Mouse (Mus musculus): ENCODE data around the gene Gm45623. TPM values are rescaled to one million over a fixed set of nuclear protein-coding genes. Genes with fewer than 3 reads are reported as not detected.

The Gm45623 gene
- total RNA-seq (2021), result 1 to 10 TPM; 1.6 to 1.7 TPM
- long read RNA-seq, experiment 1, partial matches to known transcripts, result 0 of 1 reads
- long read RNA-seq, experiment 1, other reads (novel, unspliced or antisense), result 0 of 1 reads
- long read RNA-seq, experiment 2, result 0 reads

DNA sequence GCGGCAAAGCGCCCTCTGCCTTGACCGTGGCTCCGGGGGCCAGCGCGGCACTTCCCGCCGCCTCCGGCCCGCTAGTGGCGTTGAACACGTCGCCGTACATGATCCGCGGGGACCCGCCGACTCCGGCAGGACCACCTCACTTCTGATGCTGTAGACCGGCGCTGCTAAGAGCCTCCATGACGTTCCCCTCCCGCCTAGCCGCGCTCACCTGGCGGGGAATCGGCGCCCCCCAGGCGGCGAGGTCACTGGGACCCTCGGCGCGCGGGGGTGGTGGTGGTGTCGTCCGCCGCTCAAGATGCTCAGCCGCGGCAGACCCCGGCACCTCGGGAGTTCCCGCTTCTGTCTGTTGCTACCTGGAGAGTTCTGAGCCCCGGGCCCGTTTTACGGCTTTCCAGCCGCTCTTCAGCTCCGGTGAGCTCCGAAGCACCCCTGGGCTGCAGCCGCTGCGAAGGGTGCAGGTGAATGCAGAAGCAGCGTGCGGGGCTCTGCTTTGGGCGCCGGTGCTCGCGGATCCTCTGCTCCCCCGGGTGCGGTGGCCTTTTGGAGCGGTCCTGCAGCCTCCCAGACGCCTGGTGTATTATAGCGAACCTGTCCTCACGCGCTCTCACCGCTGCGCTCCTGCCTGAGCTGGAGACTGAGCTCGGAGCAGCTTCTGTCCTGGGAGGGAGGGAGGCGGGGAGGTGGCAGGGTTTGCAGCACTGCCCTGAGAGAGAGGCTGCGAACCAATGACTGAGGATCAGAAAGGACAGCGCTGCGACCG lies at the start of gene Gm45623:
Gene Gm45623 (minus strand): TSS at position 636 of the 760 bp plus-strand sequence.
- no peak for DNase-seq (ENCODE audit: low spot score in 2 of 2)

DNA sequence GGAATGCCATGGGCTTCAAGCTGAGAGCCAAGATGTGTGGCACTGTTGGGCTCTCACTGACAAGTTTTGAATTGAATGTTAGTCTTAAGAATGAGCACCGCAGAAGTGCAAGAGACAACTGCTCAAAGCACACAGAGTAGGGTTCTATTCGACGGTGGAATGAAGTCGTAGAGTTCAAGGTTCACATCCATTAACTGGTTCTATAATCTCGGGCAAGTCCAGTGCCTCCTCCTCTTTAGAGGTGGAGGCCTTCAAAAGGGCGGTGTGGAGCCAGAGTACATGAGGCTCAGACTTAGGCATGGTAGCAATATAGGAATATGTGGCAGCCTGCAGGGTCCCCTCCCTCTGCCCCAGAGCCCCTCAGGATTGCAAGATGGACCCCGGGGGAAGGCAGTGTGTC lies 43.8 kb upstream of the Gm45623 start:
- DNase-seq (ENCODE audit: low spot score in 2 of 2), result no peak

- no peak for DNase-seq (ENCODE audit: low spot score in 2 of 2)
Measured at GRCm38 (mm10) chr13:56795501-56795900, 41.9 kb upstream of the Gm45623 start.

GRCm38 (mm10) chr13:56794441-56794840 lies 40.8 kb upstream of the Gm45623 start:
- no peak for DNase-seq (ENCODE audit: low spot score in 2 of 2)

GRCm38 (mm10) chr13:56792844-56793243 lies 39.2 kb upstream of the Gm45623 start:
- DNase-seq (ENCODE audit: low spot score in 2 of 2), result no peak

GRCm38 (mm10) chr13:56790683-56791082 lies 37.1 kb upstream of the Gm45623 start:
- DNase-seq (ENCODE audit: low spot score in 2 of 2), result no peak

DNA sequence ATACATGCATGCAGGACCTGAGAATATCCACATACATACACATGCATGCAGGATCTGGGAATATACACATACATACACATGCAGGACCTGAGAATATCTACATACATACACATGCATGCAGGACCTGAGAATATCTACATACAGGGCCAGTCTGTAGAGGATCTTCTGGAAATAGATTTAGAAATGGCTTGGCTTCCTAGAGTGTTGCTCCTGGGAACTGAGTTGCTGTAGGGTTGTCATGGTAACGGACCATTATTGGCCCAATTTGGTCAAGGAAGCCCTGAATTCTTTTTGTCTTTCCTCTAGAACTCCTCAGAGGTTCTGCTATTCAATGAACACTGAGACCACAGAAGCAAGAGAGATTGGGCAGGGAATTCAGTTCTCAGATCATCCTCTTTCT lies 29.0 kb upstream of the Gm45623 start:
- DNase-seq (ENCODE audit: low spot score in 2 of 2), result peak in 1 of 2 experiments; percentile 47

GRCm38 (mm10) chr13:56781697-56782096 lies 28.1 kb upstream of the Gm45623 start:
- DNase-seq (ENCODE audit: low spot score in 2 of 2), result no peak

- no peak for DNase-seq (ENCODE audit: low spot score in 2 of 2)
Measured at GRCm38 (mm10) chr13:56780746-56781469, 27.3 kb upstream of the Gm45623 start.

GRCm38 (mm10) chr13:56774304-56774703 lies 20.7 kb upstream of the Gm45623 start:
- DNase-seq (ENCODE audit: low spot score in 2 of 2), result peak in 1 of 2 experiments; percentile 43

- no peak for DNase-seq (ENCODE audit: low spot score in 2 of 2)
Measured at GRCm38 (mm10) chr13:56773262-56773870, 19.7 kb upstream of the Gm45623 start.

GRCm38 (mm10) chr13:56772592-56772991 lies 19.0 kb upstream of the Gm45623 start:
- DNase-seq (ENCODE audit: low spot score in 2 of 2), result no peak

DNA sequence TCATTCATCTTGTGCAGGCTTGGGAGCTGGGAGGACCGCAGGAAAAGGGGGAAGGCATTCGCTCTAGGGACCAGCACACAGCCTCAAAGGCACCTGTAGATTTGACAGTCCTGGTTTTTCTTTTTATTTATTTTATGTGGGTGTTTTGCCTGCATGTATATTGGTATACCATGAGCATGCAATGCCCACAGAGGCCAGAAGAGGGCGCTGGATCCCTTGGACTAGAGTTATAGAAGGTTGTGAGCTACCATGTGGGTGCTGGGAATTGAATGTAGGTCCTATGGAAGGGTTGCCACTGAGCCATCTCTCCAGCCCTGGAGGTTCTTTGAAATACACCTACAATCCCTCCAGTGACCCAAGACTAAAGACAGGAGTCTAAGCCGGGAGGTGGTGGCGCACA lies 17.2 kb upstream of the Gm45623 start:
- no peak for DNase-seq (ENCODE audit: low spot score in 2 of 2)

DNA sequence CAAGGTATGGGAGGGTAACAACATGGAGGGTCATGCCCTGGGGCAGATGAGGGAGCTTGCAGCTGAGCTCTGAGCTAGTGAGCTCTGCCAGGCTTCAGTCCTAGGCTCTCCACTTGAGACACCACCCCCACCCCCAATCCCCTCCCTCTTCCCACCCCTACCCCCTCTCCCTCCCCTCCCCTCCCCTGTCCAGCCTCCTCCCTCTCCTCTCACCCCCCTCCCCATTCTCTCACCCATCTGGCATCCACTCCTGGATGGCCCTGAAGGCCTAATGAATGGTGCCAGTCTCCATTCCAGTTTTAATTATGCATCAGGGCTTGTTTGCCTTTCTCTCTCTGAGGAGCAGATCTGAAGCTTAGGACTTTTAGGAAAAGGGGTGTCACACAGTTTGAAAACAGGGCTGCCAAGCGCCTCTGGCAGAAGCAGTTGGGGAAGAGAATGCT lies 16.5 kb upstream of the Gm45623 start:
- DNase-seq (ENCODE audit: low spot score in 2 of 2), result peak in 1 of 2 experiments; percentile 61

- DNase-seq (ENCODE audit: low spot score in 2 of 2), result no peak
Measured at GRCm38 (mm10) chr13:56769431-56769830, 15.8 kb upstream of the Gm45623 start.

DNA sequence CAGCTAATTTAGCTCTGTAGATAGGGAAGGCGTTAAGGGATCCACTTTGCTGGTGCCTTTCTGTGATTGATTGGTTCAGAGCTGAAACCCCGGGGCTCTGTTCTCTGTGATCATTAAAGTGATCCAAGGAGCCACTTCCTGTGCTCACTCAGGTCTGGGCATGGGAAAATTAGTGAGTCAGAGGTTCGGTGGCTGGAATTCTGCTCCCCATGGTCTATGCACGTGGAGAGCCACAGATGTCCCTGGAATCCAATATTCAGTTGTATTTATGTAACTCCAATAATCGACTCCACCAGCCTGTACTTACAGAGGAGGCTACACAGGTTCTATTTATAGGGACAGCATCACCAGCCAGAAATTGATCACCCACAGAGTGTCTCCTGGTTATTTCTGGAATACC lies 12.6 kb upstream of the Gm45623 start:
- no peak for DNase-seq (ENCODE audit: low spot score in 2 of 2)

- no peak for DNase-seq (ENCODE audit: low spot score in 2 of 2)
Measured at GRCm38 (mm10) chr13:56765284-56766032, 11.8 kb upstream of the Gm45623 start.

GRCm38 (mm10) chr13:56762446-56763229 lies 9.0 kb upstream of the Gm45623 start:
- DNase-seq (ENCODE audit: low spot score in 2 of 2), result peak in 1 of 2 experiments; percentile 54

- DNase-seq (ENCODE audit: low spot score in 2 of 2), result peak; percentile 63 to 74
Measured at GRCm38 (mm10) chr13:56758492-56758891, 4.9 kb upstream of the Gm45623 start.

DNA sequence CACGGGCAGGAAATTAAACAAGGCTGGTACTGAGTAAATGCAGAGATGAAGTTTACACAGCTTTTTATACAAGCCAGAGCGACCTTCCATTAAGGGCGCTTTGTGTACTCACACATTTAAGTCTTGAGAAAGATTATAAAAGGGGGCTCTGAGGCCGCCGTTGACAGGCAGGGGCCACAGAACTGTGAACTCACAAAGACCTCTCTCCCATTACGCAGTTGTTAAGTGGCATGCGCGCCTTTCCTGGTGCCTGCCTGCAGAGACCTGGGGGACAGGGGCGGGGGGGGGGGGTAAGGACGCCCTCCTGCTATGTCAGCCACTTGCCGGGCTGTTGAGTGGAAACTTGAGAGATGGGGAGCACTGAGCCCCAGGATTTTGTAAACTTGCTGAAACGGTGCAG lies 3.6 kb upstream of the Gm45623 start:
- DNase-seq (ENCODE audit: low spot score in 2 of 2), result no peak
